ENCODE assay signal across 8 mouse cellular contexts in genomic region chr5:63968443-63969415, GRCm38 (mm10). TPM values are rescaled to one million over a fixed set of nuclear protein-coding genes. Genes with fewer than 3 reads are reported as not detected.
DNase-seq lines count a peak whose midpoint lies in the region; ATAC-seq and TF ChIP-seq lines count a peak whose summit lies in the region.

TSS of gene Rell1 (minus strand) at chr5:63968897.

- no peak for TF ChIP-seq CTCF in C2C12 (IDR thresholded peaks at IDR 0.05; ENCODE audit: control insufficient read depth, insufficient read depth, insufficient read length)
- no peak for TF ChIP-seq CTCF in brain, embryonic 14.5 days (IDR thresholded peaks at IDR 0.05; ENCODE audit: borderline replicate concordance, extremely low read depth, insufficient read depth, insufficient read length)
- 0 out of 2 replicates have a peak, but pooled peaks have one; percentile 5 for TF ChIP-seq CTCF in liver, adult 2 months (IDR thresholded peaks at IDR 0.05; ENCODE audit: low read depth, low read length)

- H3K9me3 ChIP-seq in erythroblast, embryonic 14.5 days (ENCODE audit: control insufficient read depth, low read length), result no peaks in the 10 kb centered on the region
- H3K9me3 ChIP-seq in heart, embryonic 11.5 days (replicated peaks; ENCODE audit: control insufficient read depth, low read length), result no peaks in the 10 kb centered on the region
- H3K9me3 ChIP-seq in kidney, embryonic 16.5 days (ENCODE audit: low read length), result no peaks in the 10 kb centered on the region

- H3K79me2 ChIP-seq in C2C12 (ENCODE audit: control insufficient read depth, insufficient read depth) (no peaks in the 10 kb centered on the region), myocyte (ENCODE audit: control insufficient read depth, insufficient read depth) (peaks cover 38% of the 10 kb centered on the region)
- peaks cover 4% of the 10 kb centered on the region; the same call in 1 of the 2 replicates for H3K79me2 ChIP-seq in liver, adult 2 months (ENCODE audit: control insufficient read depth, insufficient read depth, low read length)

- peaks cover 2% of the 10 kb centered on the region for H3K79me3 ChIP-seq in C2C12 (ENCODE audit: low read depth)

- peak within 1 kb of the TSS; percentile 93 for H3K4me2 ChIP-seq in heart, embryonic 11.5 days
- H3K4me2 ChIP-seq in kidney, embryonic 16.5 days (replicated peaks; ENCODE audit: low read depth, low read length), result peak within 1 kb of the TSS; percentile 74
- H3K4me2 ChIP-seq in myocyte (ENCODE audit: low read depth), result peak within 1 kb of the TSS; percentile 77

- H3K9ac ChIP-seq in heart, embryonic 11.5 days (ENCODE audit: low read depth, low read length), result peak within 1 kb of the TSS; percentile 76
- peak within 1 kb of the TSS; percentile 82 for H3K9ac ChIP-seq in kidney, embryonic 16.5 days (replicated peaks; ENCODE audit: low read length)
- H3K9ac ChIP-seq in liver, adult 2 months (ENCODE audit: low read depth, low read length), result peak within 1 kb of the TSS; percentile 88

- H3K27ac ChIP-seq in heart, embryonic 11.5 days (ENCODE audit: low read depth, low read length), result peak within 1 kb of the TSS; percentile 38; the same call in 1 of the 2 replicates
- H3K27ac ChIP-seq in kidney, embryonic 16.5 days (ENCODE audit: low read length), result peak within 1 kb of the TSS; percentile 83
- H3K27ac ChIP-seq in liver, adult 2 months (replicated peaks; ENCODE audit: insufficient read depth, low read depth, low read length), result peak within 1 kb of the TSS; percentile 77

- 2% methylated on average over 73 of the region's 85 CpGs for WGBS in heart, embryonic 11.5 days (ENCODE audit: insufficient replicate concordance)
- WGBS in kidney, embryonic 16.5 days, result under 1% methylated on average over 78 of the region's 85 CpGs
- WGBS in liver, adult 2 months, result under 1% methylated on average over 82 of the region's 85 CpGs

- peak; percentile 97 for ATAC-seq in heart, embryonic 11.5 days (replicated peaks; ENCODE audit: insufficient number of reproducible peaks, low FRiP score, low TSS enrichment)
- peak; percentile 98 for ATAC-seq in kidney, embryonic 16.5 days (ENCODE audit: low FRiP score, low TSS enrichment)

- no peaks in the 10 kb centered on the region for H3K27me3 ChIP-seq in C2C12 (ENCODE audit: control insufficient read depth, insufficient read depth, insufficient read length)
- H3K27me3 ChIP-seq in erythroblast, embryonic 14.5 days (ENCODE audit: control insufficient read depth), result peaks cover 10% of the 10 kb centered on the region
- H3K27me3 ChIP-seq in heart, embryonic 11.5 days (ENCODE audit: control insufficient read depth, insufficient read depth, low read length), result no peaks in the 10 kb centered on the region
- H3K27me3 ChIP-seq in kidney, embryonic 16.5 days (ENCODE audit: insufficient read depth, low read length), result no peaks in the 10 kb centered on the region
- H3K27me3 ChIP-seq in liver, adult 2 months (ENCODE audit: control insufficient read depth, insufficient read depth, low read length), result no peaks in the 10 kb centered on the region
- H3K27me3 ChIP-seq in myocyte (ENCODE audit: control insufficient read depth, insufficient read depth, insufficient read length), result no peaks in the 10 kb centered on the region
- H3K27me3 ChIP-seq in splenic B cell, adult 2 months (ENCODE audit: control insufficient read depth, insufficient read depth, low read length, poor library complexity, severe bottlenecking), result no peaks in the 10 kb centered on the region

- H3K4me1 ChIP-seq in erythroblast, embryonic 14.5 days (ENCODE audit: control insufficient read depth), result peaks cover 35% of the 10 kb centered on the region
- H3K4me1 ChIP-seq in heart, embryonic 11.5 days (ENCODE audit: control insufficient read depth, insufficient read depth, low read length), result 0 out of 2 replicates have a peak, but pooled peaks cover 6% of the 10 kb centered on the region
- H3K4me1 ChIP-seq in kidney, embryonic 16.5 days (ENCODE audit: insufficient read depth, low read length), result peaks cover 49% of the 10 kb centered on the region
- H3K4me1 ChIP-seq in liver, adult 2 months (ENCODE audit: control insufficient read depth, insufficient read depth, low read length), result peaks cover 28% of the 10 kb centered on the region

- peak; percentile 75 for TF ChIP-seq POLR2A in brain, embryonic 14.5 days (IDR thresholded peaks at IDR 0.05; ENCODE audit: borderline replicate concordance, extremely low read depth, insufficient read depth, insufficient read length, poor library complexity, severe bottlenecking)
- TF ChIP-seq POLR2A in liver, adult 2 months (IDR thresholded peaks at IDR 0.05; ENCODE audit: extremely low read depth, insufficient read depth, low read length), result 0 out of 2 replicates have a peak, but pooled peaks have one; percentile 68
- peak; percentile 76 for TF ChIP-seq POLR2A in myocyte (IDR thresholded peaks at IDR 0.05; ENCODE audit: insufficient read length, low read depth)

- H3K4me3 ChIP-seq in C2C12 (ENCODE audit: insufficient read depth, poor library complexity, severe bottlenecking) (peak within 1 kb of the TSS; percentile 55), myocyte (peak within 1 kb of the TSS; percentile 89)
- peak within 1 kb of the TSS; percentile 92 for H3K4me3 ChIP-seq in erythroblast, embryonic 14.5 days (replicated peaks)
- peak within 1 kb of the TSS; percentile 76 for H3K4me3 ChIP-seq in heart, embryonic 11.5 days (ENCODE audit: low read depth, low read length)
- peak within 1 kb of the TSS; percentile 77 for H3K4me3 ChIP-seq in kidney, embryonic 16.5 days (ENCODE audit: low read length)
- peak within 1 kb of the TSS; percentile 78 for H3K4me3 ChIP-seq in liver, adult 2 months (ENCODE audit: insufficient read depth, low read depth, low read length)

- DNase-seq in brain, embryonic 14.5 days (ENCODE audit: low read depth), result peak; percentile 97
- DNase-seq in liver, adult 2 months (ENCODE audit: extremely low read depth, low read depth, low spot score), result peak; percentile 79
- peak; percentile 98 for DNase-seq in splenic B cell, adult 2 months (ENCODE audit: low read depth, low spot score)

- H3ac ChIP-seq in C2C12 (ENCODE audit: control insufficient read depth, insufficient read length, low read depth) (peak within 1 kb of the TSS; percentile 89), myocyte (ENCODE audit: control insufficient read depth, insufficient read length) (peak within 1 kb of the TSS; percentile 69)

- H3K36me3 ChIP-seq in C2C12 (ENCODE audit: control insufficient read depth, insufficient read depth) (peaks cover 5% of the 10 kb centered on the region), myocyte (ENCODE audit: control insufficient read depth, insufficient read depth) (peaks cover 4% of the 10 kb centered on the region)
- no peaks in the 10 kb centered on the region for H3K36me3 ChIP-seq in erythroblast, embryonic 14.5 days (ENCODE audit: control insufficient read depth)
- H3K36me3 ChIP-seq in heart, embryonic 11.5 days (ENCODE audit: control insufficient read depth, insufficient read depth, low read length), result no peaks in the 10 kb centered on the region
- H3K36me3 ChIP-seq in kidney, embryonic 16.5 days (ENCODE audit: insufficient read depth, low read length), result no peaks in the 10 kb centered on the region
- no peaks in the 10 kb centered on the region for H3K36me3 ChIP-seq in liver, adult 2 months (ENCODE audit: control insufficient read depth, insufficient read depth, low read length)
- H3K36me3 ChIP-seq in splenic B cell, adult 2 months (ENCODE audit: control insufficient read depth, insufficient read depth, low read length, poor library complexity, severe bottlenecking), result no peaks in the 10 kb centered on the region

TF ChIP-seq in C2C12, 6 proteins besides CTCF, POLR2A, EP300 and RAD21:
- TF ChIP-seq FOSL1 (IDR thresholded peaks at IDR 0.05; ENCODE audit: insufficient read depth, low read length, poor library complexity, severe bottlenecking) (no peak), MYOD1 (IDR thresholded peaks at IDR 0.05; ENCODE audit: control insufficient read depth, insufficient read length, low read depth) (no peak), CEBPB (IDR thresholded peaks at IDR 0.05; ENCODE audit: low read depth) (no peak)

TF ChIP-seq in myocyte, 11 proteins besides CTCF, POLR2A, EP300 and RAD21:
- TF ChIP-seq MAX (IDR thresholded peaks at IDR 0.05; ENCODE audit: low read depth) (no peak), SRF (IDR thresholded peaks at IDR 0.05; ENCODE audit: control insufficient read depth, insufficient read length, low read depth) (no peak), USF1 (IDR thresholded peaks at IDR 0.05; ENCODE audit: low read depth) (no peak), CEBPB (IDR thresholded peaks at IDR 0.05; ENCODE audit: insufficient read depth, poor library complexity, severe bottlenecking) (no peak), MYOD1 (IDR thresholded peaks at IDR 0.05; ENCODE audit: control insufficient read depth in 1 of 3, insufficient read length in 2 of 3, low read depth in 2 of 3) (peak in 1 of 3 experiments; percentile 3), TCF3 (IDR thresholded peaks at IDR 0.05; ENCODE audit: insufficient read length, low read depth) (no peak), E2F4 (IDR thresholded peaks at IDR 0.05; ENCODE audit: insufficient read depth) (no peak), POLR2AphosphoS2 (IDR thresholded peaks at IDR 0.05; ENCODE audit: insufficient read length, low read depth) (peak; percentile 77), MYOG (IDR thresholded peaks at IDR 0.05; ENCODE audit: control insufficient read depth in 1 of 3, insufficient read depth in 1 of 3, insufficient read length in 2 of 3, low read depth in 2 of 3) (peak in 1 of 3 experiments; percentile 6), TCF12 (IDR thresholded peaks at IDR 0.05; ENCODE audit: insufficient read depth, poor library complexity, severe bottlenecking) (no peak), REST (IDR thresholded peaks at IDR 0.05; ENCODE audit: insufficient read depth, insufficient read length) (no peak)

RNA-seq across cellular contexts. Expression of gene Rell1, which starts in this region (rescaled TPM):
- polyA plus RNA-seq in C2C12 (2012; fragmentation: generic; extraction: Trizol), result 11.8 TPM
- 8.0 and 8.1 TPM in 2 replicates for polyA plus RNA-seq in brain, embryonic 14.5 days (2012; rRNA removed)
- 1.0 and 1.8 TPM in 2 replicates for polyA plus RNA-seq in erythroblast, embryonic 14.5 days (2012)
- polyA plus RNA-seq in heart, embryonic 11.5 days (2014; fragmentation: Nextera tagmentation; extraction: Ambion mirVana), result 6.6 and 8.3 TPM in 2 replicates
- polyA plus RNA-seq in kidney, embryonic 16.5 days (2015; fragmentation: Nextera tagmentation; extraction: Ambion mirVana), result 27.2 and 28.1 TPM in 2 replicates
- 8.4 and 10.3 TPM in 2 replicates for total RNA-seq in liver, adult 2 months (2014; rRNA removed)
- polyA plus RNA-seq in liver, adult 2 months (2012; rRNA removed), result 4.6 and 5.7 TPM in 2 replicates
- 25.9 TPM for polyA plus RNA-seq in myocyte (2012; fragmentation: generic; extraction: Trizol)

Comparison
In these comparisons a context has a peak if more than half of its experiments do, and no peak if none do; other contexts are left out.
1. Peak in every context shown above with its lines: DNase-seq, ATAC-seq, H3K4me3 ChIP-seq and H3K27ac ChIP-seq.